Mouse (Mus musculus): ENCODE measurements around the gene Epb41l5. TPM values are rescaled to one million over a fixed set of nuclear protein-coding genes. Genes with fewer than 3 reads are reported as not detected.
A peak's percentile ranks its signal among the peaks of the same experiment; 100 is the strongest.

The Epb41l5 gene
- polyA plus RNA-seq, 1 experiment from 2014 or later = 25.5 TPM

GRCm38 (mm10) chr1:119641090-119641812 is 7.5 kb downstream of the Epb41l5 start:
- Histone ChIP-seq H3K4me3 (ENCODE audit: low read depth, low read length) (no peak overlapping the region), H3K4me2 (ENCODE audit: low read depth, low read length) (no peak overlapping the region), H3K9ac (replicated peaks) (no peak overlapping the region), H3K9me3 (ENCODE audit: low read length) (no peaks in the 10 kb centered on the region), H3K27me3 (ENCODE audit: insufficient read depth, low read length) (no peaks in the 10 kb centered on the region), H3K27ac (ENCODE audit: low read depth) (no peak overlapping the region), H3K4me1 (ENCODE audit: insufficient read depth) (peaks cover 7% of the 10 kb centered on the region; the same call in 1 of the 2 replicates), H3K36me3 (replicated peaks; ENCODE audit: insufficient read depth, low read length) (no peaks in the 10 kb centered on the region)
- no peak for DNase-seq
- ATAC-seq = peak; percentile 45; the same call in 1 of the 2 replicates
- TF ChIP-seq EP300 (IDR thresholded peaks at IDR 0.05; ENCODE audit: low read depth) (no peak), CTCF (IDR thresholded peaks at IDR 0.05; ENCODE audit: low read depth) (no peak)

- H3K36me3 ChIP-seq (replicated peaks; ENCODE audit: insufficient read depth, low read length) = no peaks in the 10 kb centered on the region
Measured at GRCm38 (mm10) chr1:119640006-119640405, 8.8 kb downstream of the Epb41l5 start.

GRCm38 (mm10) chr1:119637188-119638023 is 11.4 kb downstream of the Epb41l5 start:
- Histone ChIP-seq H3K4me3 (ENCODE audit: low read depth, low read length) (no peak overlapping the region), H3K4me1 (ENCODE audit: insufficient read depth) (peaks cover 7% of the 10 kb centered on the region; the same call in 1 of the 2 replicates), H3K36me3 (replicated peaks; ENCODE audit: insufficient read depth, low read length) (no peaks in the 10 kb centered on the region), H3K9me3 (ENCODE audit: low read length) (no peaks in the 10 kb centered on the region), H3K9ac (replicated peaks) (no peak overlapping the region), H3K4me2 (ENCODE audit: low read depth, low read length) (peak overlapping the region; percentile 13; the same call in 1 of the 2 replicates), H3K27me3 (ENCODE audit: insufficient read depth, low read length) (no peaks in the 10 kb centered on the region), H3K27ac (ENCODE audit: low read depth) (peak overlapping the region; percentile 52)
- no peak for TF ChIP-seq EP300 (IDR thresholded peaks at IDR 0.05; ENCODE audit: low read depth)
- TF ChIP-seq CTCF (IDR thresholded peaks at IDR 0.05; ENCODE audit: low read depth) = no peak
- DNase-seq = no peak
- 72% methylated on average over 6 of the region's 6 CpGs for WGBS (ENCODE audit: insufficient replicate concordance)
- ATAC-seq = peak; percentile 56

More at GRCm38 (mm10) chr1:119640006-119640405, 8.8 kb downstream of the Epb41l5 start:
- H3K9ac ChIP-seq (replicated peaks) = no peak overlapping the region
- H3K9me3 ChIP-seq (ENCODE audit: low read length) = no peaks in the 10 kb centered on the region
- no peak for DNase-seq
- H3K4me3 ChIP-seq (ENCODE audit: low read depth, low read length) = no peak overlapping the region
- H3K27ac ChIP-seq (ENCODE audit: low read depth) = no peak overlapping the region
- H3K4me1 ChIP-seq (ENCODE audit: insufficient read depth) = peaks cover 7% of the 10 kb centered on the region; the same call in 1 of the 2 replicates
- TF ChIP-seq CTCF (IDR thresholded peaks at IDR 0.05; ENCODE audit: low read depth) (no peak), EP300 (IDR thresholded peaks at IDR 0.05; ENCODE audit: low read depth) (no peak)
- no peak overlapping the region for H3K4me2 ChIP-seq (ENCODE audit: low read depth, low read length)
- WGBS (ENCODE audit: insufficient replicate concordance) = 44% methylated on average over 2 of the region's 2 CpGs
- no peak for ATAC-seq
- no peaks in the 10 kb centered on the region for H3K27me3 ChIP-seq (ENCODE audit: insufficient read depth, low read length)

GRCm38 (mm10) chr1:119634746-119635145 is 14.1 kb downstream of the Epb41l5 start:
- ATAC-seq (no peak), DNase-seq (no peak)
- WGBS (ENCODE audit: insufficient replicate concordance) = 72% methylated on average over 3 of the region's 3 CpGs
- TF ChIP-seq CTCF (IDR thresholded peaks at IDR 0.05; ENCODE audit: low read depth) (no peak), EP300 (IDR thresholded peaks at IDR 0.05; ENCODE audit: low read depth) (no peak)
- no peak overlapping the region for H3K27ac ChIP-seq (ENCODE audit: low read depth)
- no peak overlapping the region for H3K4me3 ChIP-seq (ENCODE audit: low read depth, low read length)
- no peaks in the 10 kb centered on the region for H3K27me3 ChIP-seq (ENCODE audit: insufficient read depth, low read length)
- H3K36me3 ChIP-seq (replicated peaks; ENCODE audit: insufficient read depth, low read length) = 0 out of 2 replicates have a peak, but pooled peaks cover 3% of the 10 kb centered on the region
- peaks cover 4% of the 10 kb centered on the region; the same call in 1 of the 2 replicates for H3K4me1 ChIP-seq (ENCODE audit: insufficient read depth)
- no peaks in the 10 kb centered on the region for H3K9me3 ChIP-seq (ENCODE audit: low read length)
- H3K9ac ChIP-seq (replicated peaks) = no peak overlapping the region
- H3K4me2 ChIP-seq (ENCODE audit: low read depth, low read length) = no peak overlapping the region

GRCm38 (mm10) chr1:119630428-119630827 is 18.4 kb downstream of the Epb41l5 start:
- H3K4me1 ChIP-seq (ENCODE audit: insufficient read depth) = no peaks in the 10 kb centered on the region
- H3K36me3 ChIP-seq (replicated peaks; ENCODE audit: insufficient read depth, low read length) = 0 out of 2 replicates have a peak, but pooled peaks cover 3% of the 10 kb centered on the region
- no peak overlapping the region for H3K4me3 ChIP-seq (ENCODE audit: low read depth, low read length)
- no peak for TF ChIP-seq CTCF (IDR thresholded peaks at IDR 0.05; ENCODE audit: low read depth)
- no peak for TF ChIP-seq EP300 (IDR thresholded peaks at IDR 0.05; ENCODE audit: low read depth)
- ATAC-seq (no peak), DNase-seq (no peak)
- no peaks in the 10 kb centered on the region for H3K27me3 ChIP-seq (ENCODE audit: insufficient read depth, low read length)
- H3K9me3 ChIP-seq (ENCODE audit: low read length) = no peaks in the 10 kb centered on the region
- H3K9ac ChIP-seq (replicated peaks) = no peak overlapping the region
- 40% methylated on average over 1 of the region's 1 CpGs for WGBS (ENCODE audit: insufficient replicate concordance)
- no peak overlapping the region for H3K4me2 ChIP-seq (ENCODE audit: low read depth, low read length)
- H3K27ac ChIP-seq (ENCODE audit: low read depth) = no peak overlapping the region

GRCm38 (mm10) chr1:119626837-119627236 is 22.0 kb downstream of the Epb41l5 start:
- TF ChIP-seq EP300 (IDR thresholded peaks at IDR 0.05; ENCODE audit: low read depth) (no peak), CTCF (IDR thresholded peaks at IDR 0.05; ENCODE audit: low read depth) (no peak)
- WGBS (ENCODE audit: insufficient replicate concordance) = 81% methylated on average over 4 of the region's 4 CpGs
- H3K27ac ChIP-seq (ENCODE audit: low read depth) = no peak overlapping the region
- no peaks in the 10 kb centered on the region for H3K27me3 ChIP-seq (ENCODE audit: insufficient read depth, low read length)
- no peak overlapping the region for H3K4me3 ChIP-seq (ENCODE audit: low read depth, low read length)
- H3K9me3 ChIP-seq (ENCODE audit: low read length) = no peaks in the 10 kb centered on the region
- H3K9ac ChIP-seq (replicated peaks) = no peak overlapping the region
- H3K4me2 ChIP-seq (ENCODE audit: low read depth, low read length) = no peak overlapping the region
- DNase-seq (no peak), ATAC-seq (no peak)
- 0 out of 2 replicates have a peak, but pooled peaks cover 4% of the 10 kb centered on the region for H3K36me3 ChIP-seq (replicated peaks; ENCODE audit: insufficient read depth, low read length)
- H3K4me1 ChIP-seq (ENCODE audit: insufficient read depth) = no peaks in the 10 kb centered on the region
